Mouse (Mus musculus) cerebellum, postnatal 25 days (tissue): ENCODE results near the gene Krt34.

Experiments
- DNase-seq, 2 experiments: peaks; one replicate each; pipeline ENCODE4 v3.0.0; 2021; ENCODE audit warnings: mixed read lengths in 2 of 2

The Krt34 gene

GRCm38 (mm10) chr11:100041454-100041853 is at the start of gene Krt34:
TSS of gene Krt34 (minus strand) at chr11:100041554.
- no peak for DNase-seq

GRCm38 (mm10) chr11:100088378-100089025 is 47.1 kb upstream of the Krt34 start:
- no peak for DNase-seq

- DNase-seq: no peak
Observed at GRCm38 (mm10) chr11:100087861-100088260, 46.5 kb upstream of the Krt34 start, which contains the start of gene Krt32. TSS of gene Krt32 (minus strand) at chr11:100088226.

- DNase-seq: no peak
Observed at GRCm38 (mm10) chr11:100073873-100074272, 32.5 kb upstream of the Krt34 start.

- no peak for DNase-seq
Observed at GRCm38 (mm10) chr11:100067293-100068036, 26.1 kb upstream of the Krt34 start.

GRCm38 (mm10) chr11:100066236-100067010 is 25.1 kb upstream of the Krt34 start:
- peak; percentile 15 to 35 for DNase-seq

- DNase-seq: no peak
Observed at GRCm38 (mm10) chr11:100058875-100059274, 17.5 kb upstream of the Krt34 start.

GRCm38 (mm10) chr11:100055686-100056655 is 14.6 kb upstream of the Krt34 start:
- DNase-seq: no peak

GRCm38 (mm10) chr11:100050451-100050850 is 9.1 kb upstream of the Krt34 start, which contains the start of gene Krt31:
TSS of gene Krt31 (minus strand) at chr11:100050551.
- DNase-seq: no peak

- no peak for DNase-seq
Observed at GRCm38 (mm10) chr11:100047193-100047592, 5.8 kb upstream of the Krt34 start.

- DNase-seq: no peak
Observed at GRCm38 (mm10) chr11:100046303-100046866, 5.0 kb upstream of the Krt34 start.

- DNase-seq: no peak
Observed at GRCm38 (mm10) chr11:100029768-100030167, 11.6 kb downstream of the Krt34 start, which contains the start of gene Krt33b. TSS of gene Krt33b (minus strand) at chr11:100029868.

GRCm38 (mm10) chr11:100021438-100021837 is 19.9 kb downstream of the Krt34 start:
- DNase-seq: no peak

GRCm38 (mm10) chr11:100019466-100019865 is 21.9 kb downstream of the Krt34 start:
- DNase-seq: no peak

GRCm38 (mm10) chr11:100016112-100016511 is 25.2 kb downstream of the Krt34 start, which contains the start of gene Krt33a:
TSS of gene Krt33a (minus strand) at chr11:100016212.
- no peak for DNase-seq

GRCm38 (mm10) chr11:100013691-100014171 is 27.6 kb downstream of the Krt34 start:
- DNase-seq: no peak

GRCm38 (mm10) chr11:100010682-100011081 is 30.7 kb downstream of the Krt34 start:
- DNase-seq: no peak

- no peak for DNase-seq
Observed at GRCm38 (mm10) chr11:100008336-100008735, 33.0 kb downstream of the Krt34 start.

GRCm38 (mm10) chr11:100006624-100007023 is 34.7 kb downstream of the Krt34 start:
- DNase-seq: no peak

GRCm38 (mm10) chr11:100005905-100006304 is 35.4 kb downstream of the Krt34 start:
- DNase-seq: no peak

- DNase-seq: peak; percentile 37 to 72
Observed at GRCm38 (mm10) chr11:100004846-100005245, 36.5 kb downstream of the Krt34 start.
